Mouse (Mus musculus): ENCODE results near the gene Ubr4. TPM values are rescaled to one million over a fixed set of nuclear protein-coding genes. Genes with fewer than 3 reads are reported as not detected.
A peak's percentile ranks its signal among the peaks of the same experiment; 100 is the strongest.

Ubr4 gene
- polyA plus RNA-seq, 1 experiment from 2014 or later, result 59.4 TPM

DNA sequence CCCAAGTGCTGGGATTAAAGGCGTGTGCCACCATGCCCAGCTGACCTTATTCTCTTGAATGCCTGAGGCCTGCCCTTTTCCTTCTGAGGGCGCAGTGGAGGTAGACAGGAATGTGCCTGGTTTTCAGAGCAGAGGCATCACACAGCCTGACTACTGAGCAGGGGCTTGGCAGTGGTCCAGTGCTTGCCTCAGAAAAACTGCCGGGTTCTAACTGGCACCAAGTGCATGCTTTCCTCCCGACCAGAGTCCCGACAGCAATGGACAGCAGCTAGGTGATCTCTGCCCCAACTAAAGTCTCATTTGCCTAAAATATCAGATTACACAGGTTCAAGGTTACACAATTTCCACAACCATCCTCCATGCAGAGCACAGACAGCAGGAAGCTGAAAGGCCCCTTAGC is 8.7 kb upstream of the Ubr4 start:
- Histone ChIP-seq H3K9me3 (ENCODE audit: control insufficient read depth, low read length) (no peaks in the 10 kb centered on the region), H3K4me3 (ENCODE audit: low read length) (no peak overlapping the region), H3K4me1 (replicated peaks; ENCODE audit: control insufficient read depth, insufficient read depth, low read length) (no peaks in the 10 kb centered on the region), H3K27ac (ENCODE audit: low read length) (no peak overlapping the region), H3K9ac (ENCODE audit: low read length) (no peak overlapping the region), H3K36me3 (ENCODE audit: control insufficient read depth, insufficient read depth, low read length) (peaks cover 17% of the 10 kb centered on the region), H3K27me3 (ENCODE audit: control insufficient read depth, insufficient read depth, low read depth, low read length) (no peaks in the 10 kb centered on the region), H3K4me2 (ENCODE audit: low read depth, low read length) (no peak overlapping the region)
- WGBS, result 59% methylated on average over 5 of the region's 5 CpGs
- ATAC-seq (ENCODE audit: low read depth), result no peak

DNA sequence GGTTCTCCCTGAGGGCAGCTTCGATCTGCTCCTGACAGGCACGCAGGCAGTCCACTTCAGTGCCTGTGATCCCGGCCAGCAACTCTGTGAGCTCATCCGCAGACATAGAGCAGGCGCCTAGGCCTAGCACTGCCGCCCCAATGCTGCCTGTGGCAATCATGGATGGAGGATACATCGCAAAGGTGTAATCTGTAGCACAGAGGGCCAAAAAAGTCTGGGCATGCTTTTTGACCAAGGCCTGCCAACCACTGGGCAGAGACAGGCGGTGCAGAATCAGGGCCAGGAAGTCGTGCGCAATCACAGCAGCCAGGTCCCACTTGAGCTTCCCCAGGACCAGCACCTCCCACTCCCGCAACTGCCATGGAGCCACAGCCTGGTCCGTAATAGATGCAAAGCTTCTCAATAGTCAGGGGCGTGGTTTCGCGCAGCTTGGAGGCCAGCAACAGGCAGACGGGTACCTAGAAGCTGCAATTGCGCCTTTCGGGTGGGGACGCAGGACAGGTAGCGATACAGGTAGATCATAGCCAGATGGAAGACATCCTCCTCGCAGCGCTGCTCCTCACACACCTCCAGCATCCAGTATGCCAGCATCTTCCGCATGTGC is 6.9 kb upstream of the Ubr4 start:
- peaks cover under 1% of the 10 kb centered on the region; the same call in 1 of the 2 replicates for H3K4me1 ChIP-seq (replicated peaks; ENCODE audit: control insufficient read depth, insufficient read depth, low read length)
- no peaks in the 10 kb centered on the region for H3K9me3 ChIP-seq (ENCODE audit: control insufficient read depth, low read length)
- no peak overlapping the region for H3K4me3 ChIP-seq (ENCODE audit: low read length)
- H3K36me3 ChIP-seq (ENCODE audit: control insufficient read depth, insufficient read depth, low read length), result peaks cover 23% of the 10 kb centered on the region
- no peak overlapping the region for H3K9ac ChIP-seq (ENCODE audit: low read length)
- no peak for ATAC-seq (ENCODE audit: low read depth)
- H3K4me2 ChIP-seq (ENCODE audit: low read depth, low read length), result no peak overlapping the region
- no peaks in the 10 kb centered on the region for H3K27me3 ChIP-seq (ENCODE audit: control insufficient read depth, insufficient read depth, low read depth, low read length)
- 80% methylated on average over 23 of the region's 23 CpGs for WGBS
- H3K27ac ChIP-seq (ENCODE audit: low read length), result no peak overlapping the region

DNA sequence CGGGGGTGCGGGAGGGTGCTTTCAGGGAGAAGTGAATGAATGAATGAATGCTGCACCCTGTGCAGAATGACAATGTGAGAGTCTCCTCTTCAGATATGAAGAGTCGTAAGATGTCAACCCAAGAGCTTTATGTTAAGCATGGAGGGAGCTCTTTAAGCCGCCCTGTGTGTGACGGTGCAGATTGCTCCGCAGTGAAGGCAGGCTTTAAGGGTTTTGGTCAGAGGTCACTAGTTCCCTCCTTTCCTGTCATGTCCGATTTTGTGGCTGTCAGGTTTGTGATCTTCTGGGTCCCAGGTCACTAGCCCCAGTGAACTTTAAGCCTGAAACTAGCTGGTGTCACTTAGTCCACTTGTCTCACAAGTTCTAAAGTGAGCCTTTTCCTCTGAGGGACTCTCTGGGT is 423 bp downstream of the Ubr4 start:
- WGBS, result 0% methylated on average over 7 of the region's 7 CpGs
- ATAC-seq (ENCODE audit: low read depth), result peak; percentile 13

DNA sequence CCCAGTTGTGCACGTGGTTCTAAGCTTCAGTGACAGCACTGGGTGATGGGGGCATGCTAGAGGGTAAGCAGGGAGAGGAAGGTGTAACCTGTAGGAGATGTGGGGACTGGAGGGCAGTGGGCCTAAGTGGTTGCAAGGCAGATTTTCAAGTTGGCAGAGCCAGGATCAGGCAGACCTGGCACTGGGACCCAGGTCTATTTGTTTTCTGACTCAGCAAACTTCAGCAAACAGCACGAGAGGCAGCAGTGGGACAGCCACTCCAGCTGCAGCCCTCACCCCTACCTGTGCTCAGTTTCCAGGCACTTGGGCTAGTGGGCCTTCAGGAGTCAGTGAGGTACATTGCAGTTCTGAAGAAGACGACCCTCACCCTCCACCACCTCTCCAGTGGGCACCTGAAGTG is 4.8 kb downstream of the Ubr4 start:
- peaks cover 39% of the 10 kb centered on the region for H3K36me3 ChIP-seq (ENCODE audit: control insufficient read depth, insufficient read depth, low read length)
- 79% methylated on average over 3 of the region's 3 CpGs for WGBS
- no peak overlapping the region for H3K9ac ChIP-seq (ENCODE audit: low read length)
- H3K4me3 ChIP-seq (ENCODE audit: low read length), result no peak overlapping the region
- no peaks in the 10 kb centered on the region for H3K9me3 ChIP-seq (ENCODE audit: control insufficient read depth, low read length)
- no peak overlapping the region for H3K4me2 ChIP-seq (ENCODE audit: low read depth, low read length)
- no peak for ATAC-seq (ENCODE audit: low read depth)
- peaks cover 6% of the 10 kb centered on the region for H3K4me1 ChIP-seq (replicated peaks; ENCODE audit: control insufficient read depth, insufficient read depth, low read length)
- no peaks in the 10 kb centered on the region for H3K27me3 ChIP-seq (ENCODE audit: control insufficient read depth, insufficient read depth, low read depth, low read length)
- H3K27ac ChIP-seq (ENCODE audit: low read length), result no peak overlapping the region

More for the DNA sequence above, 423 bp downstream of the Ubr4 start:
- peak overlapping the region; percentile 98 for H3K9ac ChIP-seq (ENCODE audit: low read length)
- H3K27me3 ChIP-seq (ENCODE audit: control insufficient read depth, insufficient read depth, low read depth, low read length), result no peaks in the 10 kb centered on the region
- peak overlapping the region; percentile 97 for H3K4me2 ChIP-seq (ENCODE audit: low read depth, low read length)
- H3K4me1 ChIP-seq (replicated peaks; ENCODE audit: control insufficient read depth, insufficient read depth, low read length), result peaks cover 17% of the 10 kb centered on the region
- peak overlapping the region; percentile 99 for H3K27ac ChIP-seq (ENCODE audit: low read length)
- peak overlapping the region; percentile 69 for H3K4me3 ChIP-seq (ENCODE audit: low read length)
- no peaks in the 10 kb centered on the region for H3K9me3 ChIP-seq (ENCODE audit: control insufficient read depth, low read length)
- H3K36me3 ChIP-seq (ENCODE audit: control insufficient read depth, insufficient read depth, low read length), result peaks cover 30% of the 10 kb centered on the region

DNA sequence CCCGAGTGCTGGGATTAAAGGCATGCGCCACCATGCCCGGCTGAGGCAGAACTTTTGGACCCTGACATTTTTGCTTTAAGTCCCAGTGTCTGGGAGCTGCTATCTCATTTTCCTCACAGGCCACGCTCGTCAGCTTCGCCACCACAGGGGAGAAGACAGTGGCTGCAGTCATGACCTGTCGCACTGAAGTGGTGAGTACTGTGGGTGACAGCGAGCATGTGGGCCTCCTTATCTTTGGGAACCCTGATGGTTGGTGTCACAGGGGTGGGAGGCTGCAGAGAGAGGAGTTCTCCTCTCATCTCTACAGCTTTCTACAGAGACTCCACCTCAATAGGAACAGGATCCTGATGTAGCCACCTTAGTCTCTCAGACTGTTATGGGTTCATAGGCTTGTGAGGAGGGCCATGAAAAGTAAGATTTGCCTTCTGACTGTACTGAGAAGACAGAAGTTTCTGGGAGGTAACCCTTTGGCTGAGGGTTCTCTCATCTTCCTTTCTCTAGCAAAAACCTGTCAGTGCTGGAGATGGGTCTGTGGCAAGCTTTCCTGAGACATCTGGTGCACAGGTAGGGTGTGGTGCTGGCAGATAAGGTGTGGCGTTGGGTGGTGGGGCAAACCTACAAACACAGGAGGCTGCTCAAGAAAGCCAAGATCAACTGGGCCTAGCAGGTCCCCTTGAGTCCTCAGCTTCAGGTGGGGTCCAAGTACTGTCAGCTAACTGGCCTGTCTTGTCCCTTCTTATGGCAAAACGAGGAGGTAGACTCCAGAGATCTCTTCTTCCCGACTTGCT is 8.5 kb downstream of the Ubr4 start:
- no peak for ATAC-seq (ENCODE audit: low read depth)
- Histone ChIP-seq H3K27me3 (ENCODE audit: control insufficient read depth, insufficient read depth, low read depth, low read length) (no peaks in the 10 kb centered on the region), H3K4me1 (replicated peaks; ENCODE audit: control insufficient read depth, insufficient read depth, low read length) (no peaks in the 10 kb centered on the region), H3K36me3 (ENCODE audit: control insufficient read depth, insufficient read depth, low read length) (peaks cover 63% of the 10 kb centered on the region), H3K27ac (ENCODE audit: low read length) (no peak overlapping the region), H3K9me3 (ENCODE audit: control insufficient read depth, low read length) (no peaks in the 10 kb centered on the region), H3K9ac (ENCODE audit: low read length) (no peak overlapping the region), H3K4me3 (ENCODE audit: low read length) (no peak overlapping the region), H3K4me2 (ENCODE audit: low read depth, low read length) (no peak overlapping the region)
- WGBS, result 88% methylated on average over 11 of the region's 11 CpGs

DNA sequence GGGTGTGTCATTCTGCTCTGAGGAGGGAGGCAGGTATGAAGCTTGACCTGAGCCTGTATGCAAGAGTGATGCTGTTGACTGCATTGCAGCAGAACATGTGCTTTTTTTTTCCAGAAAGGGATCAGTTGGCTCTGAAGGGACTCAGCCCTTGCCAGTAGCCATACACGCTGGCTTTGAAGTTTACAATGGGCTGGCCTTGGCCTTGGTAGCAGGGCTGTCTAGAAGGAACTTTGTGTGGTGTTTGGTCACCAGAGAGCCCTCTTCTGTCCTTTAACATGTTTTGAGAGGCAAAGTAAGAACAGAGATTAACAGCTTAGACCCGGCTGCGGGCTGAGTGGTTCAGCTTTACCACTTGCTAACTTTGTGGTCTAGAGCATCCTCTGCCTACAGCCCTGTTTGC is 14.9 kb downstream of the Ubr4 start:
- Histone ChIP-seq H3K4me1 (replicated peaks; ENCODE audit: control insufficient read depth, insufficient read depth, low read length) (no peaks in the 10 kb centered on the region), H3K9ac (ENCODE audit: low read length) (no peak overlapping the region), H3K36me3 (ENCODE audit: control insufficient read depth, insufficient read depth, low read length) (peaks cover 74% of the 10 kb centered on the region), H3K4me3 (ENCODE audit: low read length) (no peak overlapping the region), H3K27me3 (ENCODE audit: control insufficient read depth, insufficient read depth, low read depth, low read length) (no peaks in the 10 kb centered on the region), H3K9me3 (ENCODE audit: control insufficient read depth, low read length) (no peaks in the 10 kb centered on the region), H3K4me2 (ENCODE audit: low read depth, low read length) (no peak overlapping the region), H3K27ac (ENCODE audit: low read length) (no peak overlapping the region)
- no peak for ATAC-seq (ENCODE audit: low read depth)
- 97% methylated on average over 3 of the region's 3 CpGs for WGBS

DNA sequence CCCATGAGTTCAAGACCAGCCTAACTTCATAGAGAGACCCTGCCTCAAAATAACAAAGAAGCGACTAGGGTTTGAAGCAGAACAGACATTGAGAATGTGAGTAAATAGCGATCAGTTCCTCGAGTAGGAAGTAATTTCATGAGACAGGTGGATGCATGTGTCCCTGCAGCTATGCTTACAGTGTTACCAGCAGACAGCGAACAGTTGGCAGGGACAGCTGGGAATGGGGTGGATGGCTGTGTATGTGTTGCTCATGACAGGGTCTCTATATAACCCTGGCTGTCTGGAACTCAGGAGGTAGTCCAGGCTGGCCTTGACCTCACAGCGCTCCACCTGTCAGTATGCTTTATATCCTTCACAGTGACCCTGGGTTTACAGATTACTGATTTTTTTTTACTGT is 15.6 kb downstream of the Ubr4 start:
- H3K4me3 ChIP-seq (ENCODE audit: low read length), result no peak overlapping the region
- H3K36me3 ChIP-seq (ENCODE audit: control insufficient read depth, insufficient read depth, low read length), result peaks cover 68% of the 10 kb centered on the region
- no peak for ATAC-seq (ENCODE audit: low read depth)
- no peaks in the 10 kb centered on the region for H3K4me1 ChIP-seq (replicated peaks; ENCODE audit: control insufficient read depth, insufficient read depth, low read length)
- 90% methylated on average over 5 of the region's 5 CpGs for WGBS
- no peak overlapping the region for H3K4me2 ChIP-seq (ENCODE audit: low read depth, low read length)
- no peaks in the 10 kb centered on the region for H3K9me3 ChIP-seq (ENCODE audit: control insufficient read depth, low read length)
- no peak overlapping the region for H3K27ac ChIP-seq (ENCODE audit: low read length)
- no peak overlapping the region for H3K9ac ChIP-seq (ENCODE audit: low read length)
- no peaks in the 10 kb centered on the region for H3K27me3 ChIP-seq (ENCODE audit: control insufficient read depth, insufficient read depth, low read depth, low read length)

DNA sequence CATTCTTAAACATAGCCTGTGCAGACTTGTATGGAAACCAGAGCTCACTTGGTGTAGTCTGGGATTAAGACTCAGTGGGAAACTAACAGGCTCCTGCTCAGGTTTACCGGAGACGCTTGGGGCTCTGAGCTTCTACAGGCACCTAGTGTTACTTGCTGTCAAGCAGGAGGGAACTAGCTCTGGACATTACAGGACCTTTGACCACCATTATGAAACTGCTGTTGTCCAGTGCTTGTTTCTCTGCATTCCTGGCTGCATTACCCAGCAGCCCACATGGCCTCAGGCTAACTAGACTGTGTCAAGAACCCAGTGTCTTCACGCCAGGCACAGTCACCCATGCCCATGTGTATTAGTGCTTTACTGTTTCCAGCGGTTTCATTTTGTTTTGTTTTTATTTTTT is 20.7 kb downstream of the Ubr4 start:
- H3K4me1 ChIP-seq (replicated peaks; ENCODE audit: control insufficient read depth, insufficient read depth, low read length), result no peaks in the 10 kb centered on the region
- no peak overlapping the region for H3K4me2 ChIP-seq (ENCODE audit: low read depth, low read length)
- H3K9me3 ChIP-seq (ENCODE audit: control insufficient read depth, low read length), result no peaks in the 10 kb centered on the region
- 93% methylated on average over 4 of the region's 4 CpGs for WGBS
- no peak overlapping the region for H3K27ac ChIP-seq (ENCODE audit: low read length)
- H3K27me3 ChIP-seq (ENCODE audit: control insufficient read depth, insufficient read depth, low read depth, low read length), result no peaks in the 10 kb centered on the region
- no peak for ATAC-seq (ENCODE audit: low read depth)
- H3K4me3 ChIP-seq (ENCODE audit: low read length), result no peak overlapping the region
- no peak overlapping the region for H3K9ac ChIP-seq (ENCODE audit: low read length)
- peaks cover 46% of the 10 kb centered on the region for H3K36me3 ChIP-seq (ENCODE audit: control insufficient read depth, insufficient read depth, low read length)

DNA sequence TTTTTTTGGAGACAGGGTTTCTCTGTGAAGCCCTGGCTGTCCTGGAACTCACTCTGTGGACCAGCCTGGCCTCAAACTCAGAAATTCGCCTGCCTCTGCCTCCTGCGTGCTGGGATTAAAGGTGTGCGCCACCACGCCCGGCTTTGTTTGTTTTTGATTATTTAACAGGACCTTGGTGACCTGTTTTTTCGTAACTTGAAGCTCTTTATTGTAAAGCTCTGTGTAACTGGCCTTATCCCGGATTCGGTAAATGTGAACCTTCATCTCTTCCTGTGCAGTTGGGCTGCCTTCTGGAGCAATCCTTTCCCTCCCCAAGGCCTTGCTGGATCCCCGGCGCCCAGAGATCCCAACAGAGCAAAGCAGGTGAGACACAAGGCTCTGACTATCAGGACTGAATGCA is 21.1 kb downstream of the Ubr4 start:
- Histone ChIP-seq H3K4me2 (ENCODE audit: low read depth, low read length) (no peak overlapping the region), H3K27ac (ENCODE audit: low read length) (no peak overlapping the region), H3K27me3 (ENCODE audit: control insufficient read depth, insufficient read depth, low read depth, low read length) (no peaks in the 10 kb centered on the region), H3K4me1 (replicated peaks; ENCODE audit: control insufficient read depth, insufficient read depth, low read length) (no peaks in the 10 kb centered on the region), H3K9ac (ENCODE audit: low read length) (no peak overlapping the region), H3K36me3 (ENCODE audit: control insufficient read depth, insufficient read depth, low read length) (peaks cover 43% of the 10 kb centered on the region), H3K4me3 (ENCODE audit: low read length) (no peak overlapping the region), H3K9me3 (ENCODE audit: control insufficient read depth, low read length) (no peaks in the 10 kb centered on the region)
- no peak for ATAC-seq (ENCODE audit: low read depth)
- 81% methylated on average over 10 of the region's 10 CpGs for WGBS

Measured in lung, embryonic 16.5 days (tissue).